Mouse (Mus musculus): ENCODE measurements around the gene Espl1.

- TF ChIP-seq POLR2A (IDR thresholded peaks at IDR 0.05; ENCODE audit: low read depth, low read length), result no peak
- TF ChIP-seq CTCF (IDR thresholded peaks at IDR 0.05; ENCODE audit: extremely low read depth, insufficient read depth, insufficient read length, insufficient replicate concordance), result no peak
Observed at GRCm38 (mm10) chr15:102369972-102370371, 73.9 kb downstream of the Espl1 start.
